In the genomic region with DNA sequence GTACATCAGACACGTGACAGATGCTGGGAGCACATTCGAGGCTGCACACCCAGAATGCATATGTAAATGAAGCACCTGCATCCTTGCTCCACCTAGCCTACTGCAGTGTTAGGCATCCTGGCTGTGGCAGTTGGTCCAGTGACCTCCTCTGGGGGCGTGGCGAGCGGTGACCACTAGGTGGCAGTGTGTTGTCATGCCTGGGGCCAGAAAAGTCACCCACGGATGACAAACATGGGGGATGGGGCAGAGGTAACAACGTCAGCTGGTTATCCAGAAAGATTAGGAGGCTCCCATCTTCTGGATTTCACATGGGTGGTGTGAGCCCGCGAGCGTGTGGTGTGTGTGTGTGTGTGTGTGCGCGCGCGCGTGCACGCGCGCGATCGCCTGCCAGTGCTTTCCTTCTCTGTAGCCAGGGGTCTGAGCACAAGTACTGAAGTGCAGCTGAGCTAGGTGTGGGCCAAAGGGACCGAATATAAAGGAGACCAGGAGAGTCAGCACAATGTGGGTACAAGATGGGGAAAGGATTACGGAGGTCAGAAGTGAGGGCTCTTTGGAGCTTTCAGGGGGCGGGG, we compare ENCODE assay signal across 8 mouse cellular contexts. TPM values are rescaled to one million over a fixed set of nuclear protein-coding genes. Genes with fewer than 3 reads are reported as not detected.
DNase-seq lines count a peak whose midpoint lies in the region; ATAC-seq lines count a peak whose summit lies in the region.

No protein-coding gene starts in this region.

- H3K36me3 ChIP-seq in heart, embryonic 14.5 days (ENCODE audit: control insufficient read depth, insufficient read depth, low read length), result no peaks in the 10 kb centered on the region
- H3K36me3 ChIP-seq in liver, embryonic 13.5 days, result no peaks in the 10 kb centered on the region
- no peaks in the 10 kb centered on the region for H3K36me3 ChIP-seq in stomach, embryonic 16.5 days (ENCODE audit: control insufficient read depth, insufficient read depth, low read length)

- no peaks in the 10 kb centered on the region for H3K27me3 ChIP-seq in heart, embryonic 14.5 days (ENCODE audit: control insufficient read depth, insufficient read depth, low read length)
- peaks cover 17% of the 10 kb centered on the region for H3K27me3 ChIP-seq in liver, embryonic 13.5 days
- no peaks in the 10 kb centered on the region for H3K27me3 ChIP-seq in stomach, embryonic 16.5 days (ENCODE audit: control insufficient read depth, insufficient read depth, low read length)

- H3K4me2 ChIP-seq in heart, embryonic 14.5 days (ENCODE audit: low read length), result peak overlapping the region; percentile 70
- peak overlapping the region; percentile 91 for H3K4me2 ChIP-seq in liver, embryonic 13.5 days
- H3K4me2 ChIP-seq in stomach, embryonic 16.5 days (ENCODE audit: low read depth, low read length), result peak overlapping the region; percentile 94

- peak overlapping the region; percentile 69 for H3K9ac ChIP-seq in heart, embryonic 14.5 days (ENCODE audit: low read length)
- H3K9ac ChIP-seq in liver, embryonic 13.5 days, result peak overlapping the region; percentile 72
- H3K9ac ChIP-seq in stomach, embryonic 16.5 days (ENCODE audit: low read length), result peak overlapping the region; percentile 81

- WGBS in heart, embryonic 14.5 days, result under 1% methylated on average over 23 of the region's 23 CpGs
- under 1% methylated on average over 23 of the region's 23 CpGs for WGBS in liver, embryonic 13.5 days (ENCODE audit: insufficient replicate concordance)
- WGBS in stomach, embryonic 16.5 days, result 0% methylated on average over 23 of the region's 23 CpGs

- peak overlapping the region; percentile 47 to 49 for H3K4me3 ChIP-seq in heart, embryonic 14.5 days (ENCODE audit: control insufficient read depth in 1 of 2, insufficient read depth in 1 of 2, low read depth in 1 of 2, low read length in 2 of 2)
- H3K4me3 ChIP-seq in liver, embryonic 13.5 days (replicated peaks), result peak overlapping the region; percentile 68
- H3K4me3 ChIP-seq in stomach, embryonic 16.5 days (replicated peaks; ENCODE audit: low read length), result peak overlapping the region; percentile 61

- peak; percentile 91 for DNase-seq in CD4-positive helper T cell, adult 2 months (ENCODE audit: low read depth, low spot score)
- DNase-seq in brain, embryonic 18.5 days (ENCODE audit: low read depth, low spot score), result peak; percentile 77
- peak; percentile 96 for DNase-seq in kidney, postnatal 14 days
- DNase-seq in liver, embryonic 13.5 days, result peak; percentile 86
- peak; percentile 98 for DNase-seq in neural tube, embryonic 10.5 days (ENCODE audit: extremely low spot score, low spot score)

- no peaks in the 10 kb centered on the region for H3K9me3 ChIP-seq in heart, embryonic 14.5 days (ENCODE audit: control insufficient read depth, low read length)
- H3K9me3 ChIP-seq in liver, embryonic 13.5 days (replicated peaks), result no peaks in the 10 kb centered on the region
- H3K9me3 ChIP-seq in stomach, embryonic 16.5 days (replicated peaks; ENCODE audit: control insufficient read depth, low read length), result no peaks in the 10 kb centered on the region

- peak; percentile 95 for ATAC-seq in erythroid progenitor cell, adult 5-6 weeks (replicated peaks; ENCODE audit: low FRiP score, poor library complexity, severe bottlenecking)
- ATAC-seq in heart, embryonic 14.5 days (ENCODE audit: insufficient number of reproducible peaks, insufficient read depth, low FRiP score, low read depth), result peak; percentile 80
- ATAC-seq in liver, embryonic 13.5 days (ENCODE audit: low read depth), result peak; percentile 73
- ATAC-seq in stomach, embryonic 16.5 days (ENCODE audit: insufficient read depth, low FRiP score), result peak; percentile 84

- peak overlapping the region; percentile 92 to 99 for H3K27ac ChIP-seq in heart, embryonic 14.5 days (replicated peaks in 1 of 2; ENCODE audit: control insufficient read depth in 1 of 2, insufficient read depth in 1 of 2, low read depth in 2 of 2, low read length in 2 of 2)
- H3K27ac ChIP-seq in liver, embryonic 13.5 days, result peak overlapping the region; percentile 85
- H3K27ac ChIP-seq in stomach, embryonic 16.5 days (ENCODE audit: low read length), result peak overlapping the region; percentile 99

- H3K4me1 ChIP-seq in heart, embryonic 14.5 days (ENCODE audit: control insufficient read depth in 2 of 2, insufficient read depth in 2 of 2, low read length in 2 of 2), result peaks cover 9 to 12% of the 10 kb centered on the region in 2 experiments
- H3K4me1 ChIP-seq in liver, embryonic 13.5 days (replicated peaks), result peaks cover 13% of the 10 kb centered on the region
- H3K4me1 ChIP-seq in stomach, embryonic 16.5 days (ENCODE audit: control insufficient read depth, insufficient read depth, low read length), result peaks cover 11% of the 10 kb centered on the region

RNA-seq across cellular contexts. Expression of a gene that starts 7.8 kb away (rescaled TPM):
- total RNA-seq in erythroid progenitor cell, adult 5-6 weeks (2015; ENCODE audit: low replicate concordance), result 1.8 TPM in 1 of 2 replicates, not detected in the other
- 0.90 TPM in 1 of 2 replicates, not detected in the other for total RNA-seq in erythroid progenitor cell, adult 5-6 weeks (2017; ENCODE audit: low replicate concordance)
- 1.00 and 1.1 TPM in 2 replicates for polyA plus RNA-seq in heart, embryonic 14.5 days (2014; fragmentation: Nextera tagmentation; extraction: Ambion mirVana)
- polyA plus RNA-seq in liver, embryonic 13.5 days (2015; fragmentation: Nextera tagmentation; extraction: Ambion mirVana), result 0.14 and 0.18 TPM in 2 replicates
- polyA plus RNA-seq in stomach, embryonic 16.5 days (2015; fragmentation: Nextera tagmentation; extraction: Ambion mirVana), result 1.2 and 1.3 TPM in 2 replicates

RNA-seq across cellular contexts. Expression of a gene that starts 15.6 kb away (rescaled TPM):
- 4.3 and 12.2 TPM in 2 replicates for total RNA-seq in erythroid progenitor cell, adult 5-6 weeks (2015; ENCODE audit: low replicate concordance)
- 5.0 and 6.8 TPM in 2 replicates for total RNA-seq in erythroid progenitor cell, adult 5-6 weeks (2017; ENCODE audit: low replicate concordance)
- 0.16 TPM in 1 of 2 replicates, not detected in the other for polyA plus RNA-seq in heart, embryonic 14.5 days (2014; fragmentation: Nextera tagmentation; extraction: Ambion mirVana)
- 0.17 TPM in 1 of 2 replicates, not detected in the other for polyA plus RNA-seq in liver, embryonic 13.5 days (2015; fragmentation: Nextera tagmentation; extraction: Ambion mirVana)
- polyA plus RNA-seq in stomach, embryonic 16.5 days (2015; fragmentation: Nextera tagmentation; extraction: Ambion mirVana), result 0.46 TPM in 2 replicates

RNA-seq across cellular contexts. Expression of a gene that starts 16.2 kb away (rescaled TPM):
- 15.5 and 20.5 TPM in 2 replicates for total RNA-seq in erythroid progenitor cell, adult 5-6 weeks (2015; ENCODE audit: low replicate concordance)
- total RNA-seq in erythroid progenitor cell, adult 5-6 weeks (2017; ENCODE audit: low replicate concordance), result 7.9 and 18.6 TPM in 2 replicates
- polyA plus RNA-seq in heart, embryonic 14.5 days (2014; fragmentation: Nextera tagmentation; extraction: Ambion mirVana), result 238 and 251 TPM in 2 replicates
- polyA plus RNA-seq in liver, embryonic 13.5 days (2015; fragmentation: Nextera tagmentation; extraction: Ambion mirVana), result 42.3 and 47.6 TPM in 2 replicates
- 177 and 180 TPM in 2 replicates for polyA plus RNA-seq in stomach, embryonic 16.5 days (2015; fragmentation: Nextera tagmentation; extraction: Ambion mirVana)

RNA-seq across cellular contexts. Expression of a gene that starts 27.5 kb away (rescaled TPM):
- total RNA-seq in erythroid progenitor cell, adult 5-6 weeks (2015; ENCODE audit: low replicate concordance), result 44.0 and 45.3 TPM in 2 replicates
- 18.5 and 42.2 TPM in 2 replicates for total RNA-seq in erythroid progenitor cell, adult 5-6 weeks (2017; ENCODE audit: low replicate concordance)
- 364 and 365 TPM in 2 replicates for polyA plus RNA-seq in heart, embryonic 14.5 days (2014; fragmentation: Nextera tagmentation; extraction: Ambion mirVana)
- 129 and 134 TPM in 2 replicates for polyA plus RNA-seq in liver, embryonic 13.5 days (2015; fragmentation: Nextera tagmentation; extraction: Ambion mirVana)
- 283 and 299 TPM in 2 replicates for polyA plus RNA-seq in stomach, embryonic 16.5 days (2015; fragmentation: Nextera tagmentation; extraction: Ambion mirVana)

RNA-seq across cellular contexts. Expression of a gene that starts 39.9 kb away (rescaled TPM):
- not detected in 2 replicates for total RNA-seq in erythroid progenitor cell, adult 5-6 weeks (2015; ENCODE audit: low replicate concordance)
- not detected in 2 replicates for total RNA-seq in erythroid progenitor cell, adult 5-6 weeks (2017; ENCODE audit: low replicate concordance)
- polyA plus RNA-seq in heart, embryonic 14.5 days (2014; fragmentation: Nextera tagmentation; extraction: Ambion mirVana), result 0.71 and 0.86 TPM in 2 replicates
- 0.08 and 0.14 TPM in 2 replicates for polyA plus RNA-seq in liver, embryonic 13.5 days (2015; fragmentation: Nextera tagmentation; extraction: Ambion mirVana)
- 1.1 and 1.7 TPM in 2 replicates for polyA plus RNA-seq in stomach, embryonic 16.5 days (2015; fragmentation: Nextera tagmentation; extraction: Ambion mirVana)

Comparison
In these comparisons a context has a peak if more than half of its experiments do, and no peak if none do; other contexts are left out.
1. Peak in every context shown above with its lines: DNase-seq, ATAC-seq, H3K4me3 ChIP-seq and H3K27ac ChIP-seq.